Mouse (Mus musculus) Muller cell, postnatal 12 days (primary cell): Measurements from ENCODE around the gene Hmgcs1.
"Not testable (repeated sequence)": the region's sequence is repeated elsewhere in the genome, so short reads cannot be mapped to it uniquely, and the experiment has no call there.

Source experiments
- DNase-seq: peaks from one replicate; pipeline ENCODE4 v3.0.0-alpha.2; 2015; ENCODE audit errors: inconsistent ontology term

Gene Hmgcs1

GRCm38 (mm10) chr13:119690039-119690728, at the start of gene Hmgcs1:
Gene Hmgcs1, plus strand, starts transcription at chr13:119690379.
- peak; percentile 100 for DNase-seq

DNA sequence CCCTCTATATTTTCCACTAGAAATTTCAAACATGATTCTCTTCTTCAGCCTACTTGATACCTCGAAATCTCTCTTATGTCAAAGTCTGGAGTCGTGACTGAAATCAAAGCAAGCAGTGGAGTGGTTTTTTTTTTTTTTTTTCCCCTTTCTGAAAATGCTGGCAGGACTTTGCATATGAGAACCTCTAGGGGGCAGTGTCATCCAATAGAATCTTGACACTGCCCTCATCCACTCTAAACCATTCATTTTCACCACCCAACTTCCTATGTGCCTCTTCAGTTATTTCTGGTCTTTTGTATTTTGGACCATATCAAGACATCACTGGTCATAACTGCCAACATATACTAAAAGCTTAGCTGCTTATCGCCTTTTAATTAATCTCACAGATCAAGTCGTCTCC, 49.7 kb upstream of the Hmgcs1 start:
- DNase-seq = no peak

DNA sequence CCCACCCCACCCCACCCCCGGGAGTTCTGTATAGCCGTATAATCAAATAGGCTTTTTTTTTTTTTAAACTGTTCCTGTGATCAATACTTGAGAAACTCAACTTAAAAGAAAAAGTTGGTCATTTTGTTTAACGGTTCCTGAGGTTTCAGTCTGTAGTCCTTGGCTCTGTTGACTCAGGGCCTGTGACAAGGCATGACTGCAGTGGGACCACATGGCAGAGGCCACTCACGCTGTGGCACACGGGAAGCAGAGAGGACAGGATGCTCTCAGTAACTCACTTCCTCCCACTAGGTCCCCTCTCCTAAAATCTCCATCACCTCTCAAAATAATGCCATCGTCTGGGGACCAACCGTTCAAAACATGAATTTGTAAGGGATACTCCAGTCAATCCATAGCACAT, 49.0 kb upstream of the Hmgcs1 start:
- DNase-seq = no peak

GRCm38 (mm10) chr13:119644769-119645168, 45.4 kb upstream of the Hmgcs1 start:
- no peak for DNase-seq

GRCm38 (mm10) chr13:119646511-119646910, 43.7 kb upstream of the Hmgcs1 start:
- no peak for DNase-seq

DNA sequence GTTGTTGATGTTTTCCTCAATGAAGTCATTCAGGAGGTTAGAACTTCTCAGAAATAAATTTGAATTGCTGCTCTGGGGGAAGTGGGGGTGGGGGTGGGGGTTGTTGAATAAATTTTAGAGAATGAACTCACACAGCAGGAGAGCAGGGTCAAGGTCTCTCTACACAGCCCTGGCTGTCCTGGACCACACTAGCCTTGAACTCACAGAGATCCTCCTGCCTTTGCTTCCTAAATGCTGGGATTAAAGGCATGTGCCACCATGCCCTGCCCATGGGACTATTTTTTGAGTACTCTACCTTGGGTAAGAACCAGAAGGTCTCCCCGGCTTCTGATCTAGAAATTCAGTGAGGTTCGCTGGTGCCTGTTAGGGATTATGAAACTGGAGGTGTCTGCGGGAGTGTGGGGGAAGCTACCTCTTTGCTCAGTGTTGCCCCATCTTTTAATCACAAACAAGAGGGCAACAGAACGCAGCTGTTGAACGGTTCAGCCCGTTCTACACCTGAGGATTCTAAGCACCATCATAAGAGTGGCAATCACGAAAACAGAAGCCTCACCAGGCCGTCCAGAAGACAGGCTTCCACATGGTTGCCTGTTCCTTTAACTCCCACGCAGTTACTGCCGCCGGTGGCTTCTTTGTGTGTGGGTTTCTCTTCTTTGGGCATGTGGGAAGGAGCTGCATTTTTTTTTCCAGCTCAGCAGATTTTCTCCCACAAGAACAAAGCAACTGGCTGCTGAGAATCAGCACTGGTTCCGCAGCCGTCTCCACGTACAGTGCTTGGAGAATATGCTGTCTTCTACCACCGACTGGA, 41.1 kb upstream of the Hmgcs1 start:
- peak; percentile 66 for DNase-seq

GRCm38 (mm10) chr13:119649699-119650046, 40.5 kb upstream of the Hmgcs1 start:
- no peak for DNase-seq

- no peak for DNase-seq
Measured at GRCm38 (mm10) chr13:119654734-119655133, 35.4 kb upstream of the Hmgcs1 start.

- no peak for DNase-seq
Measured at GRCm38 (mm10) chr13:119656246-119656645, 33.9 kb upstream of the Hmgcs1 start.

GRCm38 (mm10) chr13:119656846-119657416, 33.2 kb upstream of the Hmgcs1 start:
- DNase-seq = no peak

- not testable (repeated sequence) for DNase-seq
Measured at GRCm38 (mm10) chr13:119661420-119661819, 28.8 kb upstream of the Hmgcs1 start.

GRCm38 (mm10) chr13:119678794-119679193, 11.4 kb upstream of the Hmgcs1 start:
- no peak for DNase-seq

GRCm38 (mm10) chr13:119679721-119680120, 10.5 kb upstream of the Hmgcs1 start:
- no peak for DNase-seq

GRCm38 (mm10) chr13:119681161-119681560, 9.0 kb upstream of the Hmgcs1 start:
- no peak for DNase-seq

GRCm38 (mm10) chr13:119684416-119685177, 5.6 kb upstream of the Hmgcs1 start:
- DNase-seq = no peak

DNA sequence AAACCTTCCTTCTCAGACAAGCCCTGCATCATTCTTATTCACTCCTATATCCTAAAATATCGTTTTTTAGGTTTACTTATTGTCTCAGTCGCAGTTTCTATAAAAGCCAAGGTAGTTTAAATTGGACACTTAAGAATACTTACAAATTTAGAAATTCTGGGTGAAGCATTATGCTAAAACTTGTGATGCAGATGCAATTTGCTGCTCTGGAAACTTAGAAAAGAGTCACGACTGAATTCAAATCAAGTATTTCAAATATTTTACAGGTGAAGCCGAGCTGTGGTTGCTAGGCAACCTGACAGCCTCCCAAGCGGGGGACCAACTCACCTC, 505 bp upstream of the Hmgcs1 start:
- no peak for DNase-seq

DNA sequence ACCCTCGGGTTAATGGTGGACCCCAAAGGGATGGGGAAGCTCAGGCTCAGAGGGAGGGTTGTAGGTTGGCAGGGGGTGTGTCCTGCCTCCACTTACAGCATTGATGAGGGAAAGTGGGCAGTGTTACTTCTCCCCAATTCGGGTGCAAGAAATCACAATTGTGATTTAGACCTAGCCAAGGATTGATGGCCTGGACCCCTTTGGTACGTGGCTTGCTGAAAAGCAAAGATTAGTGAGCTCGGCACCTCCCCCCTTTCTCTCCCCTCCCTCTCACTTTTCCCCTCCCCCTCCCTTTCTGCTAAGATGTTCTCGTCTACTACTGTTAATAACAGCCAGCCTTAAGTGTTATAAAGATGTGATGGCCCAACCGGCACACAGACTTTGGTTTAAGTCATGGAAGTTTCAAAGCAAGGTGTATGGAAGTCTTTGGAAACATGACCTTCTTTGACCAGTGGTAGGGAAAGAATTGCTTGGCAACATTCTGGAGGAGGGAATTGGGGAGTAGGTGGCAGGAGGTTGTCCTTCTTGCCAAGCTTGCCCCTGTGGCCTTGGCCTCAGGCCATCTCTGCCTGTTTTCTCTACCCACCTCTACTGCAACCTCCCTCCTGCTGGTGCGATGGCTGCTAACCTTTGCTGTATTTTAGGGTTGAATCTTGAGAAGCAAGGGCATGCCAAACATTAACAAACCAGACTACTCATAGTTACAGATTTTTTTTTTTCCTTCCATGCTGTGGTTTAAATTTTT, 869 bp downstream of the Hmgcs1 start:
- peak; percentile 35 for DNase-seq

DNA sequence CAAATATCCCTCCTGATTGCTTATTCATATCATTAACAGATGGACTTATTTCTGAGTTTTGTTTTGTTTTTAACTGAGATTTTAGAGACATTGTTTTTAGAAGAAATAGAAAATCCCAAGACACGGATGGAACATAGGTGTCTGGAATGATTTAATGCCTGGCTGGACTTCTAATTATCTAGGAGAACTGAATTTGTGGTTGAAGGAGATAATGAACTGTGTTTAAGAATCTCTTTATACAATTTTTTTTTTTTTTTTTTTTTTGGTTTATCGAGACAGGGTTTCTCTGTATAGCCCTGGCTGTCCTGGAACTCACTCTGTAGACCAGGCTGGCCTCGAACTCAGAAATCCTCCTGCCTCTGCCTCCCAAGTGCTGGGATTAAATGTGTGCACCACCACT, 1.8 kb downstream of the Hmgcs1 start:
- DNase-seq = not testable (repeated sequence)

DNA sequence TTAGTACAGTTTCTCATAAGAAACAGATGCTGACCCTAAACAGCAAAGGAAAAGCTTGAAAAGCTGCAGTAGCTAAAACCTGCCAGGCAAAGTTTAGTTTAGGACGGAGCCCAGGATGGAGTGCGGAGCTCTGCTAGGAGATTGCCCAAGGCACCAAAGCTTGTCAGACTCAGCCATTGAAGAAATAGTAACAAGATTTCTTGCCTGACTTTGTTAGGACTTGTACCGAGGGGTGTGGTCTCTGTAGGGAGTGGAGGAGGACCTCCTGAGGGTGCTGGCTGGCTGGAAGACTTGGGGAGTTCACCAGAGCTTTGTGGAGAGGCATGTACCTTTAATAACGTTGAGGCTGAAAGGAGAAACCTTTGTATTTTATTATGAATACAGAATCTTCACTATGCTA, 5.5 kb downstream of the Hmgcs1 start:
- no peak for DNase-seq

- DNase-seq = no peak
Measured at GRCm38 (mm10) chr13:119696496-119696895, 6.3 kb downstream of the Hmgcs1 start.

DNA sequence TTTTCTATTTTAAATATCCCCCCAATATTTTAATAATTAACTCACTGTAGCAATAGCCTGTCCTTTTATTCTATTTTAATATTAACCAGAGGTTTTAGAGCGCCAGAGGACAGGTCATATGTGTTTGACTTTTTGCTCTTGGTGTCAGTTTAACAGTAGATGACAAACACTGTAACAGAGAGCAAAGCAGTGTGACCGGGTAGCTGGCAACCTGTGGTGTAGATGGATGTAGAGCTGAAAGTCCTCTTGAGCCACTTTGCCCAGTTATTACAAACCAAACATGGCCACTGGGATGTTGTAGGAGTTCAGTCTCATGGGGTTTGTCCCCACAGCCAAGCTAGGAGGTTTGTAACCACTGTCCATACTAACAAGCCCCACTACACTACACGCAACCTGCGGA, 8.3 kb downstream of the Hmgcs1 start:
- DNase-seq = no peak

GRCm38 (mm10) chr13:119704280-119704679, 14.1 kb downstream of the Hmgcs1 start:
- no peak for DNase-seq
